Mouse (Mus musculus): ENCODE results near the gene Rgs5. TPM values are rescaled to one million over a fixed set of nuclear protein-coding genes. Genes with fewer than 3 reads are reported as not detected.
A peak's percentile ranks its signal among the peaks of the same experiment; 100 is the strongest.

The Rgs5 gene
- polyA plus RNA-seq, 1 experiment from 2014 or later = 8.8 TPM

DNA sequence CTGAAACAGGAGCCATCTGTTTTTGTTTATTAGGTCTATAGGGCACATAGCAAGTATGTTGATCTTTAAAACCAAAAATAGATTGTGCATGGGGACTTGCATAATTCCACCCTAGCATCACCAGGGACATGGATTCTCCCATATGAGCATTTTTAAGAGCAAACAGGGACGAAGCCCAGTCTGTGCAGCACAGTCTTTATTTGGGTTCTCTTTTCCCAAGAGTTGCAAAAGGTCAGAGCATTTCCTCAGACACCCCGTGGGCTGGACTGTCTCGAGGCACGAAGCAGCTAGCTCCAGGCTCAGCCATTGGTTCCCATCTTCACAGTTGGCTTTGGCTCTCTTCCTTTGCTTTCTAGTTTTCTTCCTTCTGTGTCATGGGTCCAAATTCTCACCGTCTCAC lies 30.0 kb downstream of the Rgs5 start:
- Histone ChIP-seq H3K9me3 (ENCODE audit: low read depth, low read length) (no peaks in the 10 kb centered on the region), H3K4me2 (no peak overlapping the region), H3K9ac (no peak overlapping the region), H3K27ac (ENCODE audit: low read depth) (no peak overlapping the region), H3K27me3 (ENCODE audit: insufficient read depth, low read length) (no peaks in the 10 kb centered on the region), H3K36me3 (ENCODE audit: insufficient read depth) (no peaks in the 10 kb centered on the region), H3K4me1 (ENCODE audit: insufficient read depth) (no peaks in the 10 kb centered on the region), H3K4me3 (ENCODE audit: low read depth, low read length) (no peak overlapping the region)
- DNase-seq (peak; percentile 14), ATAC-seq (ENCODE audit: insufficient read depth) (no peak)
- WGBS = 54% methylated on average over 5 of the region's 5 CpGs
- TF ChIP-seq CTCF (IDR thresholded peaks at IDR 0.05; ENCODE audit: low read depth) = no peak

- Histone ChIP-seq H3K4me3 (ENCODE audit: low read depth, low read length) (no peak overlapping the region), H3K27me3 (ENCODE audit: insufficient read depth, low read length) (no peaks in the 10 kb centered on the region), H3K27ac (ENCODE audit: low read depth) (no peak overlapping the region), H3K4me2 (no peak overlapping the region), H3K36me3 (ENCODE audit: insufficient read depth) (no peaks in the 10 kb centered on the region), H3K9ac (no peak overlapping the region), H3K9me3 (ENCODE audit: low read depth, low read length) (no peaks in the 10 kb centered on the region), H3K4me1 (ENCODE audit: insufficient read depth) (no peaks in the 10 kb centered on the region)
- WGBS = 61% methylated on average over 2 of the region's 2 CpGs
- no peak for DNase-seq
- no peak for TF ChIP-seq CTCF (IDR thresholded peaks at IDR 0.05; ENCODE audit: low read depth)
- no peak for ATAC-seq (ENCODE audit: insufficient read depth)
Observed at GRCm38 (mm10) chr1:169693040-169693439, 37.7 kb downstream of the Rgs5 start.

DNA sequence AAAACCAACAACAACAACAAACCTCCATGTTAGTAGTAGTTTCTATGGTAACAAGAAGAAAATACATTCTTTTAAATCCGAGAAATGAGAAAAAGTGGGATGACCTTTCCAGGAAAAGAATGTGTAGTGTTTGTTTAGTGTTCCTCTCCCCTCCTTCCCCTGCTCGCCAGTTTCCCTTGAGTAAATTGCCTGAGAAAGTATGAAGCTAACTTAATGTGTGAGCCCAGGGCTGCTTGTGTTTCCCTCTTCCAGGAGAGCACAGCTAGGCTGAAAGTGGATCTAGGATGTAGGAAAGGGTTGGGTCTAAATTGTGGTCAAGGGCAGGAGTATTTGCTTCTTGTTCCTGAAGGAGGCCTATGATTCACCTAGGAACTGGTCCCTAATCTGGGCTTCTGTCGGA lies 38.2 kb downstream of the Rgs5 start:
- Histone ChIP-seq H3K9ac (no peak overlapping the region), H3K4me1 (ENCODE audit: insufficient read depth) (no peaks in the 10 kb centered on the region), H3K4me2 (no peak overlapping the region), H3K27ac (ENCODE audit: low read depth) (no peak overlapping the region), H3K4me3 (ENCODE audit: low read depth, low read length) (no peak overlapping the region), H3K9me3 (ENCODE audit: low read depth, low read length) (no peaks in the 10 kb centered on the region), H3K27me3 (ENCODE audit: insufficient read depth, low read length) (no peaks in the 10 kb centered on the region), H3K36me3 (ENCODE audit: insufficient read depth) (no peaks in the 10 kb centered on the region)
- WGBS = 35% methylated on average over 3 of the region's 3 CpGs
- TF ChIP-seq CTCF (IDR thresholded peaks at IDR 0.05; ENCODE audit: low read depth) = no peak
- DNase-seq = peak; percentile 11
- no peak for ATAC-seq (ENCODE audit: insufficient read depth)

DNA sequence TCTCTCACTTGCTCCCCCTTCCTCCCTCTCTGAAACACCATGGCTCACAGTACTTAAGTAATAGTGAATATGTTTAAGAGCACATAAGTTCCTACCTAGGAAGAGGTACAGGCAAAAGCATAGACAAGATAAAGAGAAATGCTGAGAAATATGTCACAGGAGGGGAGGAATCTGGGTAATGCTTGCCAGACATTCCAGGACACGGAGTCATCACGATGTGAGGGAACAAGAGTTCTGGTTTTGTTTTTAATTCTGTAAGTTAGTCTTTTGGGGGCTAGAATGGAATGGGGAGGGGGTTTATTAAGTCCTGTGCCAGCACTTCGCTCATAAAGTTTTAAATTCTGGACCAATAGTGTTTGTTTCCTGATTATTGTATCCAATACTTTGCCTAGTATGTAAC lies 40.1 kb downstream of the Rgs5 start:
- Histone ChIP-seq H3K4me1 (ENCODE audit: insufficient read depth) (no peaks in the 10 kb centered on the region), H3K9ac (no peak overlapping the region), H3K27me3 (ENCODE audit: insufficient read depth, low read length) (no peaks in the 10 kb centered on the region), H3K4me2 (no peak overlapping the region), H3K9me3 (ENCODE audit: low read depth, low read length) (no peaks in the 10 kb centered on the region), H3K4me3 (ENCODE audit: low read depth, low read length) (no peak overlapping the region), H3K36me3 (ENCODE audit: insufficient read depth) (no peaks in the 10 kb centered on the region), H3K27ac (ENCODE audit: low read depth) (no peak overlapping the region)
- ATAC-seq (ENCODE audit: insufficient read depth) (no peak), DNase-seq (no peak)
- WGBS = 75% methylated on average over 3 of the region's 3 CpGs
- no peak for TF ChIP-seq CTCF (IDR thresholded peaks at IDR 0.05; ENCODE audit: low read depth)

GRCm38 (mm10) chr1:169697236-169697635 lies 41.9 kb downstream of the Rgs5 start:
- 73% methylated on average over 4 of the region's 4 CpGs for WGBS
- Histone ChIP-seq H3K4me3 (ENCODE audit: low read depth, low read length) (no peak overlapping the region), H3K4me1 (ENCODE audit: insufficient read depth) (no peaks in the 10 kb centered on the region), H3K36me3 (ENCODE audit: insufficient read depth) (no peaks in the 10 kb centered on the region), H3K4me2 (no peak overlapping the region), H3K27me3 (ENCODE audit: insufficient read depth, low read length) (no peaks in the 10 kb centered on the region), H3K9ac (no peak overlapping the region), H3K27ac (ENCODE audit: low read depth) (no peak overlapping the region), H3K9me3 (ENCODE audit: low read depth, low read length) (no peaks in the 10 kb centered on the region)
- no peak for DNase-seq
- TF ChIP-seq CTCF (IDR thresholded peaks at IDR 0.05; ENCODE audit: low read depth) = no peak
- no peak for ATAC-seq (ENCODE audit: insufficient read depth)

- no peaks in the 10 kb centered on the region for H3K36me3 ChIP-seq (ENCODE audit: insufficient read depth)
- no peak overlapping the region for H3K4me3 ChIP-seq (ENCODE audit: low read depth, low read length)
- no peaks in the 10 kb centered on the region for H3K27me3 ChIP-seq (ENCODE audit: insufficient read depth, low read length)
- H3K4me2 ChIP-seq = no peak overlapping the region
- no peak for ATAC-seq (ENCODE audit: insufficient read depth)
- WGBS = 82% methylated on average over 2 of the region's 2 CpGs
- H3K27ac ChIP-seq (ENCODE audit: low read depth) = no peak overlapping the region
- H3K4me1 ChIP-seq (ENCODE audit: insufficient read depth) = no peaks in the 10 kb centered on the region
- TF ChIP-seq CTCF (IDR thresholded peaks at IDR 0.05; ENCODE audit: low read depth) = no peak
- H3K9me3 ChIP-seq (ENCODE audit: low read depth, low read length) = no peaks in the 10 kb centered on the region
- no peak for DNase-seq
- H3K9ac ChIP-seq = no peak overlapping the region
Observed at GRCm38 (mm10) chr1:169699184-169699583, 43.9 kb downstream of the Rgs5 start.

GRCm38 (mm10) chr1:169704395-169705087 lies 49.2 kb downstream of the Rgs5 start:
- no peak for TF ChIP-seq CTCF (IDR thresholded peaks at IDR 0.05; ENCODE audit: low read depth)
- WGBS = 63% methylated on average over 4 of the region's 4 CpGs
- no peaks in the 10 kb centered on the region for H3K36me3 ChIP-seq (ENCODE audit: insufficient read depth)
- H3K27me3 ChIP-seq (ENCODE audit: insufficient read depth, low read length) = no peaks in the 10 kb centered on the region
- H3K9me3 ChIP-seq (ENCODE audit: low read depth, low read length) = no peaks in the 10 kb centered on the region
- DNase-seq (peak; percentile 23), ATAC-seq (ENCODE audit: insufficient read depth) (peak; percentile 62; the same call in 1 of the 2 replicates)
- H3K4me1 ChIP-seq (ENCODE audit: insufficient read depth) = no peaks in the 10 kb centered on the region
- no peak overlapping the region for H3K4me3 ChIP-seq (ENCODE audit: low read depth, low read length)
- H3K4me2 ChIP-seq = no peak overlapping the region
- H3K9ac ChIP-seq = no peak overlapping the region
- no peak overlapping the region for H3K27ac ChIP-seq (ENCODE audit: low read depth)
